9 mouse cellular contexts compared by ENCODE assay signal in the genomic region with DNA sequence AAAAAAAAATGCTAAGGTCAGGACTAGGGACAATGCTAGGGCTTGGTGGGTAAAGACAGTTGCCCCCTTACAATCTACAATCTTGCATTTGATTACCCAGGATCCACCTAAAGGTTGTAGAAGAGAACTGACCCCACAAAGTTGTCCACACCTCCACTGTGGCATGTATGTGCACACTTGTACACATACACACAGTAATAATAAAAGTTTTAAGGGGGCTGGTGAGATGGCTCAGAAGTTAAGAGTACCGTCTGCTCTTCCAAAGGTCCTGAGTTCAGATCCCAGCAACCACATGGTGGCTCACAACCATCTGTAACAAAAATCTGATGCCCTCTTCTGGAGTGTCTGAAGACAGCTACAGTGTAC. TPM values are rescaled to one million over a fixed set of nuclear protein-coding genes. Genes with fewer than 3 reads are reported as not detected.
DNase-seq lines count a peak whose midpoint lies in the region; ATAC-seq lines count a peak whose summit lies in the region.
"Had no signal": no experiment of that assay in that cellular context is flagged by ENCODE, and none has a peak within 500 bp of the region (broad histone marks: within the 10 kb centered on the region; RNA-seq: fewer than 3 reads in every experiment).

No protein-coding gene starts in this region.

- H3K4me2 ChIP-seq in kidney, embryonic 15.5 days = peak overlapping the region; percentile 70
- 0 out of 2 replicates have a peak overlapping the region, but pooled peaks have one; percentile 79 for H3K4me2 ChIP-seq in forebrain, embryonic 15.5 days (replicated peaks)
- H3K4me2 ChIP-seq in midbrain, embryonic 13.5 days (replicated peaks) = peak overlapping the region; percentile 82; the same call in 1 of the 2 replicates

- no peaks in the 10 kb centered on the region for H3K9me3 ChIP-seq in kidney, embryonic 15.5 days (replicated peaks)
- H3K9me3 ChIP-seq in forebrain, embryonic 15.5 days = no peaks in the 10 kb centered on the region
- no peaks in the 10 kb centered on the region for H3K9me3 ChIP-seq in midbrain, embryonic 13.5 days

- no peak overlapping the region for H3K27ac ChIP-seq in kidney, embryonic 15.5 days
- H3K27ac ChIP-seq in forebrain, embryonic 15.5 days (replicated peaks) = no peak overlapping the region
- H3K27ac ChIP-seq in midbrain, embryonic 13.5 days = no peak overlapping the region

- ATAC-seq in kidney, embryonic 15.5 days (replicated peaks; ENCODE audit: low FRiP score) = no peak
- ATAC-seq in forebrain, embryonic 15.5 days (replicated peaks) = no peak
- ATAC-seq in midbrain, embryonic 13.5 days = no peak

- 83% methylated on average over 1 of the region's 1 CpGs for WGBS in kidney, embryonic 15.5 days
- WGBS in forebrain, embryonic 15.5 days = 88% methylated on average over 1 of the region's 1 CpGs
- 91% methylated on average over 1 of the region's 1 CpGs for WGBS in midbrain, embryonic 13.5 days

- H3K36me3 ChIP-seq in kidney, embryonic 15.5 days = peaks cover 10% of the 10 kb centered on the region
- peaks cover 8% of the 10 kb centered on the region for H3K36me3 ChIP-seq in forebrain, embryonic 15.5 days
- peaks cover 5% of the 10 kb centered on the region for H3K36me3 ChIP-seq in midbrain, embryonic 13.5 days

- H3K27me3 ChIP-seq in kidney, embryonic 15.5 days = no peaks in the 10 kb centered on the region
- no peaks in the 10 kb centered on the region for H3K27me3 ChIP-seq in forebrain, embryonic 15.5 days
- H3K27me3 ChIP-seq in midbrain, embryonic 13.5 days = no peaks in the 10 kb centered on the region

- no peak overlapping the region for H3K9ac ChIP-seq in kidney, embryonic 15.5 days
- H3K9ac ChIP-seq in forebrain, embryonic 15.5 days (replicated peaks) = no peak overlapping the region
- no peak overlapping the region for H3K9ac ChIP-seq in midbrain, embryonic 13.5 days (replicated peaks)

- H3K4me3 ChIP-seq in kidney, embryonic 15.5 days (replicated peaks) = peak overlapping the region; percentile 100
- 0 out of 2 replicates have a peak overlapping the region, but pooled peaks have one; percentile 82 for H3K4me3 ChIP-seq in forebrain, embryonic 15.5 days
- no peak overlapping the region for H3K4me3 ChIP-seq in midbrain, embryonic 13.5 days (replicated peaks)

- peak; percentile 8 to 45 for DNase-seq in adrenal gland, adult (ENCODE audit: inconsistent age in 2 of 2, low spot score in 1 of 2)
- DNase-seq in adrenal gland, postnatal 10 days = no peak
- no peak for DNase-seq in kidney, postnatal 36 days
- DNase-seq in left cerebral cortex, adult 8-10 months (ENCODE audit: low spot score in 2 of 2) = no peak
- no peak for DNase-seq in frontal cortex, adult 2 months (ENCODE audit: extremely low spot score in 1 of 2, low spot score in 1 of 2)

- H3K4me1 ChIP-seq in kidney, embryonic 15.5 days = peaks cover 16% of the 10 kb centered on the region
- peaks cover 23% of the 10 kb centered on the region for H3K4me1 ChIP-seq in forebrain, embryonic 15.5 days
- H3K4me1 ChIP-seq in midbrain, embryonic 13.5 days (replicated peaks) = peaks cover 20% of the 10 kb centered on the region

RNA-seq across cellular contexts. Expression of gene Stt3a, which starts 1.6 kb away (rescaled TPM):
- total RNA-seq in adrenal gland, postnatal 10 days (2021) = 100 to 1,000 TPM; 222 to 235 TPM
- 288 and 309 TPM in 2 replicates for polyA plus RNA-seq in kidney, embryonic 15.5 days (2015; fragmentation: Nextera tagmentation; extraction: Ambion mirVana)
- 102 and 106 TPM in 2 replicates for polyA plus RNA-seq in forebrain, embryonic 15.5 days (2015; fragmentation: Nextera tagmentation; extraction: Ambion mirVana)
- polyA plus RNA-seq in midbrain, embryonic 13.5 days (2015; fragmentation: Nextera tagmentation; extraction: Ambion mirVana) = 100 and 111 TPM in 2 replicates
- 10 to 100 TPM; 69.1 to 89.1 (median 74.0) TPM for total RNA-seq in left cerebral cortex, adult 8-10 months (2022)
- polyA plus RNA-seq in frontal cortex, adult 2 months (2012; rRNA removed) = 38.5 and 45.8 TPM in 2 replicates

RNA-seq across cellular contexts. Expression of gene Ei24, which starts 28.2 kb away (rescaled TPM):
- total RNA-seq in adrenal gland, postnatal 10 days (2021) = 100 to 1,000 TPM; 153 to 177 TPM
- 114 and 116 TPM in 2 replicates for polyA plus RNA-seq in kidney, embryonic 15.5 days (2015; fragmentation: Nextera tagmentation; extraction: Ambion mirVana)
- 117 and 126 TPM in 2 replicates for polyA plus RNA-seq in forebrain, embryonic 15.5 days (2015; fragmentation: Nextera tagmentation; extraction: Ambion mirVana)
- polyA plus RNA-seq in midbrain, embryonic 13.5 days (2015; fragmentation: Nextera tagmentation; extraction: Ambion mirVana) = 111 and 115 TPM in 2 replicates
- total RNA-seq in left cerebral cortex, adult 8-10 months (2022) = 100 to 1,000 TPM in 3 of 4 experiments, 10 to 100 TPM in 1; 92.1 to 109 (median 103) TPM
- 128 and 130 TPM in 2 replicates for polyA plus RNA-seq in frontal cortex, adult 2 months (2012; rRNA removed)

RNA-seq across cellular contexts. Expression of gene Chek1, which starts 42.2 kb away (rescaled TPM):
- total RNA-seq in adrenal gland, postnatal 10 days (2021) = 1 to 10 TPM; 6.8 to 8.7 TPM
- polyA plus RNA-seq in kidney, embryonic 15.5 days (2015; fragmentation: Nextera tagmentation; extraction: Ambion mirVana) = 37.7 and 38.1 TPM in 2 replicates
- polyA plus RNA-seq in forebrain, embryonic 15.5 days (2015; fragmentation: Nextera tagmentation; extraction: Ambion mirVana) = 18.7 and 19.1 TPM in 2 replicates
- polyA plus RNA-seq in midbrain, embryonic 13.5 days (2015; fragmentation: Nextera tagmentation; extraction: Ambion mirVana) = 16.6 and 21.6 TPM in 2 replicates
- total RNA-seq in left cerebral cortex, adult 8-10 months (2022) = 1 to 10 TPM; 1.9 to 4.4 (median 3.2) TPM
- 1.4 and 1.7 TPM in 2 replicates for polyA plus RNA-seq in frontal cortex, adult 2 months (2012; rRNA removed)

RNA-seq across cellular contexts. Expression of gene Fez1, which starts 52.6 kb away (rescaled TPM):
- 1 to 10 TPM; 7.6 to 9.3 TPM for total RNA-seq in adrenal gland, postnatal 10 days (2021)
- 5.1 and 7.2 TPM in 2 replicates for polyA plus RNA-seq in kidney, embryonic 15.5 days (2015; fragmentation: Nextera tagmentation; extraction: Ambion mirVana)
- polyA plus RNA-seq in forebrain, embryonic 15.5 days (2015; fragmentation: Nextera tagmentation; extraction: Ambion mirVana) = 671 and 696 TPM in 2 replicates
- polyA plus RNA-seq in midbrain, embryonic 13.5 days (2015; fragmentation: Nextera tagmentation; extraction: Ambion mirVana) = 624 and 647 TPM in 2 replicates
- total RNA-seq in left cerebral cortex, adult 8-10 months (2022) = 100 to 1,000 TPM; 256 to 280 (median 266) TPM
- polyA plus RNA-seq in frontal cortex, adult 2 months (2012; rRNA removed) = 315 and 327 TPM in 2 replicates
- total RNA-seq: neutrophil, adult 5-6 weeks had no signal

Comparison
In these comparisons a context has a peak if more than half of its experiments do, and no peak if none do; other contexts are left out.
1. DNase-seq: peak in adrenal gland, adult (2 of 2); none in adrenal gland, postnatal 10 days (single experiment), kidney, postnatal 36 days (0 of 2), left cerebral cortex, adult 8-10 months (0 of 2) and frontal cortex, adult 2 months (0 of 2).
2. Peak in every context shown above with its lines, with median percentiles within 50 percentile points of each other: H3K4me2 ChIP-seq.